Mouse (Mus musculus): Measurements from ENCODE around the gene Anks4b. TPM values are rescaled to one million over a fixed set of nuclear protein-coding genes. Genes with fewer than 3 reads are reported as not detected.
A peak's percentile ranks its signal among the peaks of the same experiment; 100 is the strongest.

Gene Anks4b
- polyA plus RNA-seq, 1 experiment from 2014 or later: not detected

GRCm38 (mm10) chr7:120203789-120204188 is 30.1 kb downstream of the Anks4b start, which contains the start of gene Abca14:
TSS of gene Abca14 (plus strand) at chr7:120203961.
- DNase-seq (peak; percentile 88), ATAC-seq (ENCODE audit: insufficient read depth) (peak; percentile 89)
- Histone ChIP-seq H3K9ac (no peak within 1 kb of the TSS), H3K9me3 (ENCODE audit: low read depth, low read length) (no peaks in the 10 kb centered on the region), H3K27me3 (ENCODE audit: insufficient read depth, low read length) (peaks cover 24% of the 10 kb centered on the region), H3K4me1 (ENCODE audit: insufficient read depth) (no peaks in the 10 kb centered on the region), H3K27ac (ENCODE audit: low read depth) (no peak within 1 kb of the TSS), H3K4me2 (no peak within 1 kb of the TSS), H3K4me3 (ENCODE audit: low read depth, low read length) (no peak within 1 kb of the TSS), H3K36me3 (ENCODE audit: insufficient read depth) (no peaks in the 10 kb centered on the region)
- 4% methylated on average over 26 of the region's 26 CpGs for WGBS
- peak; percentile 100 for TF ChIP-seq CTCF (IDR thresholded peaks at IDR 0.05; ENCODE audit: low read depth)

- TF ChIP-seq CTCF (IDR thresholded peaks at IDR 0.05; ENCODE audit: low read depth): no peak
- no peaks in the 10 kb centered on the region for H3K36me3 ChIP-seq (ENCODE audit: insufficient read depth)
- peaks cover 12% of the 10 kb centered on the region for H3K27me3 ChIP-seq (ENCODE audit: insufficient read depth, low read length)
- no peak overlapping the region for H3K4me2 ChIP-seq
- ATAC-seq (ENCODE audit: insufficient read depth) (peak; percentile 30; the same call in 1 of the 2 replicates), DNase-seq (peak; percentile 59)
- no peaks in the 10 kb centered on the region for H3K9me3 ChIP-seq (ENCODE audit: low read depth, low read length)
- H3K9ac ChIP-seq: no peak overlapping the region
- H3K27ac ChIP-seq (ENCODE audit: low read depth): no peak overlapping the region
- 35% methylated on average over 9 of the region's 9 CpGs for WGBS
- H3K4me3 ChIP-seq (ENCODE audit: low read depth, low read length): no peak overlapping the region
- H3K4me1 ChIP-seq (ENCODE audit: insufficient read depth): no peaks in the 10 kb centered on the region
Observed at GRCm38 (mm10) chr7:120205989-120206388, 32.3 kb downstream of the Anks4b start.

DNA sequence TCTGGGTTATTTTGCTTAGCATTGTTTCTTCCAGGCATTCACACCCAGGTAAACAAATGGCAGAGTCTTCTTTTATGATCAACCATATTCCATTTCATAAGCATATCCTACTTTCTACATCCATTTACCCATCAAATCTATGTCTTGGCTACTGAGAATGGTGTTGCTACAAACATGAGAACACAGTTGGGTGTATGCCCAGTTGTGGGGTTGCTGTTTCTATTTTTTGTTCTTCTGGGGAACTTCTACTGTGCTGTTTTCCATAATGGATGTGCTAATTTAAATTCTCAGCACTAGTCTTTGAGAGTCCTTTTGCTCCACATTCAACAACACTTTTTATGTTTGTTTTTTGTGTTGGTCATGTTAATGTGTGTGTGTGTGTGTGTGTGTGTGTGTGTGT is 54.9 kb downstream of the Anks4b start:
- Histone ChIP-seq H3K9ac (no peak overlapping the region), H3K4me2 (no peak overlapping the region), H3K4me3 (ENCODE audit: low read depth, low read length) (no peak overlapping the region), H3K27ac (ENCODE audit: low read depth) (no peak overlapping the region), H3K27me3 (ENCODE audit: insufficient read depth, low read length) (no peaks in the 10 kb centered on the region), H3K4me1 (ENCODE audit: insufficient read depth) (no peaks in the 10 kb centered on the region), H3K9me3 (ENCODE audit: low read depth, low read length) (no peaks in the 10 kb centered on the region), H3K36me3 (ENCODE audit: insufficient read depth) (no peaks in the 10 kb centered on the region)
- ATAC-seq (ENCODE audit: insufficient read depth) (no peak), DNase-seq (no peak)
- no peak for TF ChIP-seq CTCF (IDR thresholded peaks at IDR 0.05; ENCODE audit: low read depth)

Other genes with a start within 250 kb of the Anks4b start
- 0.05 TPM in 1 of 2 replicates, not detected in the other for gene Dnah3, start 78.6 kb upstream of the Anks4b start, polyA plus RNA-seq (2014; fragmentation: Nextera tagmentation; extraction: Ambion mirVana)
- 33.5 and 36.1 TPM in 2 replicates for gene Tmem159, start 71.5 kb upstream of the Anks4b start, polyA plus RNA-seq (2014; fragmentation: Nextera tagmentation; extraction: Ambion mirVana)
- gene Zp2, start 28.6 kb upstream of the Anks4b start, polyA plus RNA-seq (2014; fragmentation: Nextera tagmentation; extraction: Ambion mirVana): not detected in 2 replicates
- 3.4 and 4.4 TPM in 2 replicates for gene Crym, start 28.3 kb downstream of the Anks4b start, polyA plus RNA-seq (2014; fragmentation: Nextera tagmentation; extraction: Ambion mirVana)
- gene Abca14, start 30.1 kb downstream of the Anks4b start, polyA plus RNA-seq (2014; fragmentation: Nextera tagmentation; extraction: Ambion mirVana): 0.20 TPM in 1 of 2 replicates, not detected in the other
- not detected in 2 replicates for gene Abca15, start 154.8 kb downstream of the Anks4b start, polyA plus RNA-seq (2014; fragmentation: Nextera tagmentation; extraction: Ambion mirVana)
- not detected in 2 replicates for gene Abca16, start 235.8 kb downstream of the Anks4b start, polyA plus RNA-seq (2014; fragmentation: Nextera tagmentation; extraction: Ambion mirVana)